Mouse (Mus musculus) testis, postnatal 14 days (tissue): ENCODE results near the gene Tob1.

Experiments
- DNase-seq: peaks from one replicate; pipeline ENCODE4 v3.0.0; 2021; ENCODE audit warnings: low spot score

The Tob1 gene

GRCm38 (mm10) chr11:94211124-94211603, at the start of gene Tob1:
Tob1 (plus strand) TSS chr11:94211454.
- peak; percentile 99 for DNase-seq

GRCm38 (mm10) chr11:94161867-94162581, 49.2 kb upstream of the Tob1 start:
- DNase-seq: no peak

- no peak for DNase-seq
Observed at GRCm38 (mm10) chr11:94163005-94163767, 48.1 kb upstream of the Tob1 start.

- no peak for DNase-seq
Observed at GRCm38 (mm10) chr11:94165745-94166144, 45.5 kb upstream of the Tob1 start.

- DNase-seq: no peak
Observed at GRCm38 (mm10) chr11:94168238-94168637, 43.0 kb upstream of the Tob1 start.

GRCm38 (mm10) chr11:94169596-94169995, 41.7 kb upstream of the Tob1 start:
- no peak for DNase-seq

- DNase-seq: no peak
Observed at GRCm38 (mm10) chr11:94171691-94172090, 39.6 kb upstream of the Tob1 start.

GRCm38 (mm10) chr11:94172186-94172585, 39.1 kb upstream of the Tob1 start:
- DNase-seq: no peak

- no peak for DNase-seq
Observed at GRCm38 (mm10) chr11:94173726-94174146, 37.5 kb upstream of the Tob1 start.

GRCm38 (mm10) chr11:94175288-94175687, 36.0 kb upstream of the Tob1 start:
- no peak for DNase-seq

- peak; percentile 46 for DNase-seq
Observed at GRCm38 (mm10) chr11:94175694-94176093, 35.6 kb upstream of the Tob1 start.

- DNase-seq: no peak
Observed at GRCm38 (mm10) chr11:94177841-94178585, 33.2 kb upstream of the Tob1 start.

GRCm38 (mm10) chr11:94179768-94180167, 31.5 kb upstream of the Tob1 start:
- DNase-seq: no peak

GRCm38 (mm10) chr11:94180194-94180593, 31.1 kb upstream of the Tob1 start:
- DNase-seq: no peak

- no peak for DNase-seq
Observed at GRCm38 (mm10) chr11:94181694-94182093, 29.6 kb upstream of the Tob1 start.

GRCm38 (mm10) chr11:94182711-94183110, 28.5 kb upstream of the Tob1 start:
- no peak for DNase-seq

- no peak for DNase-seq
Observed at GRCm38 (mm10) chr11:94183120-94183519, 28.1 kb upstream of the Tob1 start.

- DNase-seq: no peak
Observed at GRCm38 (mm10) chr11:94183671-94184070, 27.6 kb upstream of the Tob1 start.

GRCm38 (mm10) chr11:94189579-94189978, 21.7 kb upstream of the Tob1 start:
- DNase-seq: no peak

- DNase-seq: no peak
Observed at GRCm38 (mm10) chr11:94190665-94191064, 20.6 kb upstream of the Tob1 start.

GRCm38 (mm10) chr11:94193109-94193508, 18.1 kb upstream of the Tob1 start:
- no peak for DNase-seq

GRCm38 (mm10) chr11:94196311-94196710, 14.9 kb upstream of the Tob1 start:
- DNase-seq: no peak
